Mouse (Mus musculus): ENCODE measurements around the gene Mrpl20. TPM values are rescaled to one million over a fixed set of nuclear protein-coding genes. Genes with fewer than 3 reads are reported as not detected.

Gene Mrpl20
- polyA plus RNA-seq, 1 experiment from 2014 or later: 227 TPM

DNA sequence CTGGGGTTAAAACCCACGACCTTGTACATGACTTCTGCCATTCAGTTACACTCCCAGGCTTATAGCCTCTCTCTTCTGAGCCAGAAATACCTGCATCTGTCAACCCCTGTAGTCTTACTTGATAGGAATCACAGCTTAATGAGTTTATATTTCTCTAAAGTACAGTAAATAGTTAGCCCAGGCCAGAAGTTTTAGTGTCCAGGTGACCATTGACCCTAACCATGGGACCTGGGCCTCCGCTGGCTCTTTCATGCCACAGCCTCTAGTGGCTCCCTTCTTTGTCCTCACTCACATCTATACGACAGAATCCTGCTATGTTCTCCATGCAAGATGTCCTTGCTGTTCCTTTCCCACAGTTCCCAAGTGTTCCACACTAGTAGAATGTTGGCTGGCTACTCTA is 5.2 kb downstream of the Mrpl20 start:
- Histone ChIP-seq H3K4me2 (no peak overlapping the region), H3K4me1 (replicated peaks) (peaks cover 38% of the 10 kb centered on the region), H3K9ac (no peak overlapping the region), H3K4me3 (replicated peaks) (no peak overlapping the region), H3K9me3 (replicated peaks) (no peaks in the 10 kb centered on the region), H3K27me3 (no peaks in the 10 kb centered on the region), H3K36me3 (peaks cover 64% of the 10 kb centered on the region), H3K27ac (no peak overlapping the region)
- 78% methylated on average over 3 of the region's 3 CpGs for WGBS (ENCODE audit: insufficient replicate concordance)
- ATAC-seq (ENCODE audit: low read depth): no peak
- no peak for DNase-seq

DNA sequence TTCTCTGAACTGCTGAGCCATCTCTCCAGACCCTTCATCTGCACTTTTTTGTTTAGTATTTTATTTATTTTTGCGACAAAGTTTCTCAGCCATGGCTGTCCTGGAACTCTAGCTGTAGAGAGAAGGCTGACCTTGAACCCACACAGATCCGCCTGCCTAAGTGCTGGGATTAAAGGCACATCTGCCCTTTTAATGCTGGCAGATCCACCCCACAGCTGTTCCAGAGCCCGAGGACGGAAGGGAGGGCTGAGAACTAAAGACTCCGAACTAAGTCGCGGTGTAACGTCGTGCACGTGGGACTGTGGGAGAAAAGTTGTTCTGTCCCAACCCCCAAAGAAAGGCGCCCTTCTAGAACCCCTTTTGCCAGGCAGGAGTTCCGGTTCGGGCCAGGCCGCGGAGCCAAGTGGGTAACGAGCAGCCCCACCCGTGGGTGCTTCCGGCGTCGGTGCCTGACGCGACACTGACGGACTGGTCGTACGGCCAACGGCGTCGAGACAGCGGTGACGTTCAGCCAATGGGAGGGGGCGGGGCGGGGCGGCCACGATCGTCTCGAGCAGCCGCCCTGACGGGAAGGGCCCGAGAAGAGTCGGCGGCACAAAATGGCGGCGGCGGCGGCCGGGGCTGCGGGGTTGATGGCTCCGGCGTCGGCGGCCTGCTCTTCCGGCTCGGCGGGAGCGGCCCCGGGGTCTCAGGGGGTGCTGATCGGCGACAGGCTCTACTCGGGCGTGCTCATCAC is 9.4 kb downstream of the Mrpl20 start, which contains the start of gene Ccnl2:
Gene Ccnl2 (plus strand): TSS at position 561 of the 736 bp plus-strand sequence.
- H3K4me3 ChIP-seq (replicated peaks): peak within 1 kb of the TSS; percentile 99
- peak within 1 kb of the TSS; percentile 82 for H3K4me2 ChIP-seq
- peaks cover 76% of the 10 kb centered on the region for H3K36me3 ChIP-seq
- 1% methylated on average over 60 of the region's 60 CpGs for WGBS (ENCODE audit: insufficient replicate concordance)
- peak within 1 kb of the TSS; percentile 90 for H3K27ac ChIP-seq
- ATAC-seq (ENCODE audit: low read depth) (peak; percentile 99), DNase-seq (peak; percentile 91)
- peak within 1 kb of the TSS; percentile 99 for H3K9ac ChIP-seq
- H3K27me3 ChIP-seq: no peaks in the 10 kb centered on the region
- peaks cover 36% of the 10 kb centered on the region for H3K4me1 ChIP-seq (replicated peaks)
- H3K9me3 ChIP-seq (replicated peaks): no peaks in the 10 kb centered on the region

DNA sequence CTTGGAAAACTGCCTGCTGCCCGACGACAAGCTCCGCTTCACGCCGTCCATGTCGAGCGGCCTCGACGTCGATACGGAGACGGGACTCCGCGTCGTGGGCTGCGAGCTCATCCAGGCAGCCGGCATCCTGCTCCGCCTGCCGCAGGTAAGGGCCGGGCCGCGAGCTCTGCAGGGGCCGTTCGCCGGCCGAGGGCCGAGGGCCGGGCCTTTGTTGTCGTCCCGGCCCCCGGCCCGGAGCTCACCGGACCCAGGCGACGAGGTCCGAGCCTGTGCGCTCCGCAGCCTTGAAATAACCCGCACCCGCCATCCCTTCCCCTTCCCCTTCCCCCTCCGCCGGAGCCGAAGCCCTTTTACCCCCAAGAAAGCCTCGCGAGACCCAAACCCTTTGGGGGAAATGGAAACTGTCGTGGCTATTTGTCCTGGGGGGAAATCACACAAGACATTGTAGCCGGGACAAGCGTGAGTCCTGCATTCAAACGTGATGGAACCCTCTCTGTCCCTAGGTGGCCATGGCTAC is 10.0 kb downstream of the Mrpl20 start:
- peak overlapping the region; percentile 82 for H3K4me2 ChIP-seq
- H3K27me3 ChIP-seq: no peaks in the 10 kb centered on the region
- H3K4me1 ChIP-seq (replicated peaks): peaks cover 36% of the 10 kb centered on the region
- H3K27ac ChIP-seq: peak overlapping the region; percentile 90
- ATAC-seq (ENCODE audit: low read depth) (peak; percentile 52), DNase-seq (no peak)
- H3K4me3 ChIP-seq (replicated peaks): peak overlapping the region; percentile 99
- WGBS (ENCODE audit: insufficient replicate concordance): under 1% methylated on average over 49 of the region's 49 CpGs
- peaks cover 76% of the 10 kb centered on the region for H3K36me3 ChIP-seq
- peak overlapping the region; percentile 99 for H3K9ac ChIP-seq
- H3K9me3 ChIP-seq (replicated peaks): no peaks in the 10 kb centered on the region

DNA sequence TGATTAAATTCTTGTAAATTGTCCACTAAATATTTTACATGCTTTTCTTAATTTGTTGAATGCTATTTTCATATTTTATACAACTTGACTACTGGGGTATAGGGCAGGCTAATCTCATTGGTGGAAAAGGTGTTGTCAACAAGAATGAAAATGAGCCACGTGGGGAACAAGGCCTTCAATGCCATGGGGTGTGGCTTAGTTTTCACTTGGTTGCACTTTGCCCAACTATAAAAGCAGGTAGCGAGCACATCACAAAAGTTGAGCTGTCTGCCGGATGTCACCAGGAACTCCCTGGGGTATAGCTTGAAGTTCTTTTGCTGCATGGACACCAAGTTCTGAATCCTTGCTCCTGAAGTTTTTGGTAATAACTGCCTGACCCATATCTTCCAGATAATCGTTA is 14.9 kb downstream of the Mrpl20 start:
- ATAC-seq (ENCODE audit: low read depth): no peak
- DNase-seq: no peak
- Histone ChIP-seq H3K36me3 (peaks cover 88% of the 10 kb centered on the region), H3K9ac (no peak overlapping the region), H3K9me3 (replicated peaks) (no peaks in the 10 kb centered on the region), H3K27ac (no peak overlapping the region), H3K4me1 (replicated peaks) (peaks cover 24% of the 10 kb centered on the region), H3K27me3 (no peaks in the 10 kb centered on the region), H3K4me3 (replicated peaks) (no peak overlapping the region), H3K4me2 (no peak overlapping the region)
- 79% methylated on average over 4 of the region's 4 CpGs for WGBS (ENCODE audit: insufficient replicate concordance)

DNA sequence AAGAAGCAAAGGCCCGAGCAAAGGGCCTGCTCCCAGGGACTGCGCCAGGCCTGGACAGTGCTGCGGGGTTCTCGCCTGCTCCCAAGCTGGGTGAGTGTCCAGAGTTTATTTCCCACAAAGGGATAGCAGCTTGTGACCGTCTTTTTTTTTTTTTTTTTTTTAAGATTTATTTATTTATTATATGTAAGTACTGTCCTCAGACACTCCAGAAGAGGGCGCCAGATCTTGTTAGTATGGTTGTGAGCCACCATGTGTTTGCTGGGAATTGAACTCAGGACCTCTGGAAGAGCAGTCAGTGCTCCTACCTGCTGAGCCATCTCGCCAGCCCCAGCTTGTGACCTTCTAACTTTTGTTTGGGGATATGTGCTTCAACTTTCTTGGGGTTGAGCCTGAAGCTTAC is 18.3 kb downstream of the Mrpl20 start:
- H3K4me1 ChIP-seq (replicated peaks): no peaks in the 10 kb centered on the region
- WGBS (ENCODE audit: insufficient replicate concordance): 77% methylated on average over 7 of the region's 7 CpGs
- ATAC-seq (ENCODE audit: low read depth): no peak

DNA sequence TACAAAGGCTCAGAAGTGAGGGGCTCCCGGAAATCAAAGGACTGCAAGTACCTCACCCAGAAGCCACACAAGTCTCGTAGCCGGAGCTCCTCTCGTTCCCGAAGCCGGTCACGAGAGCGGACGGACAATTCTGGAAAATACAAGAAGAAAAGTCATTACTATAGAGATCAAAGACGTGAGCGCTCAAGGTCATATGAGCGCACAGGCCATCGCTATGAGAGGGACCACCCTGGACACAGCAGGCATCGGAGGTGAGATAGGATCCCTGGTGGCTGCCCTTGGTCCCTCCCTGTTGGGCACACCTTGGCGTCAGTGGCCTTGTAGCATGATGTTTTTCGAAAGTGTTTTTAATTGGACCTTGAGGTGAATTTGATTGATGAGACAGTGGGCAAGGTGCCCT is 20.8 kb downstream of the Mrpl20 start:
- no peaks in the 10 kb centered on the region for H3K9me3 ChIP-seq (replicated peaks)

More for the DNA sequence above, 18.3 kb downstream of the Mrpl20 start:
- peak; percentile 20 for DNase-seq
- H3K9me3 ChIP-seq (replicated peaks): no peaks in the 10 kb centered on the region
- H3K27ac ChIP-seq: no peak overlapping the region
- no peaks in the 10 kb centered on the region for H3K27me3 ChIP-seq
- H3K36me3 ChIP-seq: peaks cover 96% of the 10 kb centered on the region
- no peak overlapping the region for H3K4me2 ChIP-seq
- no peak overlapping the region for H3K4me3 ChIP-seq (replicated peaks)
- H3K9ac ChIP-seq: no peak overlapping the region

DNA sequence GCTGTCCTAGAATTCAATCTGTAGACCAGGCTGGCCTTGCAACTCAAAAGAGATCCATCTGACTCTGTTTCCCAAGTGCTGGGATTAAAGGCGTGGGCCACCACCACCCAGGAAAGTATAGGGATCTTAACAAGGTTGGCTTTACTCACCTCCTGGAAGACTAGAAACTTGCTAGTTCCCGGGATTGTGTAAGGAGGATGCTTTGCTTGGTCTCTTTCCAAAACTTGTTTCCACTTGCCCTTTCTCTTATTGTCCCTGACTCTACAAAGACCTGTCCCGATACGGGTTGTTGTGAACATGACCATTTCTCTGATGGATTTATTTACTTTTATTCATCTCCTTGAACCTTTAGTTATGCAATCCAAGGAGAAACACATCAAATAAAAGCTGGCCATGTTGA is 27.2 kb downstream of the Mrpl20 start:
- no peaks in the 10 kb centered on the region for H3K27me3 ChIP-seq
- H3K9ac ChIP-seq: no peak overlapping the region
- no peak overlapping the region for H3K4me2 ChIP-seq
- no peak for DNase-seq
- H3K4me3 ChIP-seq (replicated peaks): no peak overlapping the region
- peaks cover 32% of the 10 kb centered on the region for H3K4me1 ChIP-seq (replicated peaks)
- H3K27ac ChIP-seq: peak overlapping the region; percentile 9; the same call in 1 of the 2 replicates
- no peaks in the 10 kb centered on the region for H3K9me3 ChIP-seq (replicated peaks)
- peaks cover 47% of the 10 kb centered on the region for H3K36me3 ChIP-seq
- no peak for ATAC-seq (ENCODE audit: low read depth)
- WGBS (ENCODE audit: insufficient replicate concordance): 86% methylated on average over 4 of the region's 4 CpGs

More for the DNA sequence above, 20.8 kb downstream of the Mrpl20 start:
- H3K27ac ChIP-seq: no peak overlapping the region
- no peaks in the 10 kb centered on the region for H3K27me3 ChIP-seq
- ATAC-seq (ENCODE audit: low read depth) (no peak), DNase-seq (no peak)
- 94% methylated on average over 16 of the region's 16 CpGs for WGBS (ENCODE audit: insufficient replicate concordance)
- no peak overlapping the region for H3K4me2 ChIP-seq
- no peak overlapping the region for H3K9ac ChIP-seq
- peaks cover 95% of the 10 kb centered on the region for H3K36me3 ChIP-seq
- no peaks in the 10 kb centered on the region for H3K4me1 ChIP-seq (replicated peaks)
- no peak overlapping the region for H3K4me3 ChIP-seq (replicated peaks)

DNA sequence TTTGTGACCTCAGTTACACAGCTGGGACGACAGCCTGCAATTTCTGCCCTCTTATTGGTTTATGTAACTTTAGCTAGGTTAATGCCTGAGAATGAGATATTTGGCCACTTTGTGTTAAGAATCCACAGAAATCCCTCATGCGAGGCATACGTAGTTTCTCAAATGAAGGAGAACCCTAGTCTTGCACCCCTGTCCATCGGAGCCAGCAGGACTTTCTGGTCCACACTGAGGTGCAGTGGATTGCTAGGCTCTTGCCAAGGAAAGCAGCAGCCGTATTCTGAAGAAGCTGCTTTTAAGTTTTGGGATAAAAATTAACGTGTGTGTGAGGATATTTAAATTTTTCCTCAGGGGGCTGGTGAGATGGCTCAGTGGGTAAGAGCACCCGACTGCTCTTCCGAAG is 27.9 kb downstream of the Mrpl20 start:
- peaks cover 32% of the 10 kb centered on the region for H3K4me1 ChIP-seq (replicated peaks)
- 50% methylated on average over 8 of the region's 8 CpGs for WGBS (ENCODE audit: insufficient replicate concordance)
- H3K27me3 ChIP-seq: no peaks in the 10 kb centered on the region
- ATAC-seq (ENCODE audit: low read depth) (no peak), DNase-seq (no peak)
- H3K9ac ChIP-seq: peak overlapping the region; percentile 62
- H3K4me3 ChIP-seq (replicated peaks): peak overlapping the region; percentile 94
- H3K9me3 ChIP-seq (replicated peaks): no peaks in the 10 kb centered on the region
- H3K36me3 ChIP-seq: peaks cover 40% of the 10 kb centered on the region
- H3K4me2 ChIP-seq: peak overlapping the region; percentile 92
- H3K27ac ChIP-seq: peak overlapping the region; percentile 89

DNA sequence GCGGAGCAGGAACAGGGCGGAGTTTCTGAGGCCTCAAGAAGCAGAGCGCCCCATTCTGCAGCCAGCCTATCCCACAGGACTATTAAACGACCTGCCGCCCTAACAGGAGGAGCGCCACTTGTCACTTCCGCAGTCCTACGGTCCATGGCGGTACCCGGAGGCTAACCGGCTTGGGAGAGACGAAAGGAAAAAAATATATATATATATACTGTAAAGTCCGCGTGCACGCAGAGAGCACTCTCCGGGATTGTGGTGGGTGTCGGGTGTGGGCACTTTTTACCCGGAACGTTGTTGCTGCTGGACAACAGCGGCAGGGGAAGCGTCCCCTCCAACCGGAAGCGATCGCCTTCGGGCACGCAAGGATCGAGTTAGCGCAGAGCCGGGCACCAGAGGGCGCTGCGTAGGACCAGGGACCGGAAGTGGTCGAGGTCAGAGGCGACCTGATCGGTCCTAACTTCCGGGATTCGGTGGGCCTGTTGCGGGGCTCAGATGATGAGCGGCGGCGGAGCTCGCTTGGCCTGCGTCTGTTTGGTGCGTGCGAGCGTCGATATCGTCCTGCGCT is 28.6 kb downstream of the Mrpl20 start, which contains the start of gene Aurkaip1:
Gene Aurkaip1 (plus strand): TSS at position 68 of the 562 bp plus-strand sequence.
- peak within 1 kb of the TSS; percentile 94 for H3K9ac ChIP-seq
- WGBS (ENCODE audit: insufficient replicate concordance): under 1% methylated on average over 49 of the region's 49 CpGs
- peak within 1 kb of the TSS; percentile 92 for H3K4me2 ChIP-seq
- ATAC-seq (ENCODE audit: low read depth) (peak; percentile 96), DNase-seq (peak; percentile 95)
- H3K27ac ChIP-seq: peak within 1 kb of the TSS; percentile 89
- peak within 1 kb of the TSS; percentile 94 for H3K4me3 ChIP-seq (replicated peaks)
- H3K4me1 ChIP-seq (replicated peaks): peaks cover 32% of the 10 kb centered on the region
- no peaks in the 10 kb centered on the region for H3K27me3 ChIP-seq
- H3K36me3 ChIP-seq: peaks cover 36% of the 10 kb centered on the region
- H3K9me3 ChIP-seq (replicated peaks): no peaks in the 10 kb centered on the region

DNA sequence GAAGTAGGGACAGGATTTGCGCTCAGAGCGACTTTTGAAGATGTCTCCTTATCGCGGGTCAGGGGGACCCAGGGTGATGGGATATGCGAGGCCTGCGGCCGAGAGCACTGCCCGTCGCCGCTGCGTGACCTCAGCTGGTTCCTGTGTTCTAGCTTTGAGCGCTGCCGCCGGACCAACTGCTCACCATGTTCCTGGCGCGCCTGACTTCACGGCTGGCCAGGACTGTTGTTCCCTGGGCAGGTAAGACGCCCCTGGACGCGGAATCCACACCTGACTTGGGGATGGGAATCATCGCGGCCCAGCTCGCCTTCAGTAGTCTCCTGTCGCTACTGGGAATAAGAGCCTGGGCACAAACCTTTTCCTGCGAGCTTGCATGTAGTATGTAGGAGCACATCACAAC is 29.2 kb downstream of the Mrpl20 start:
- Histone ChIP-seq H3K4me1 (replicated peaks) (peaks cover 32% of the 10 kb centered on the region), H3K36me3 (peaks cover 31% of the 10 kb centered on the region), H3K27ac (peak overlapping the region; percentile 89), H3K9me3 (replicated peaks) (no peaks in the 10 kb centered on the region), H3K9ac (peak overlapping the region; percentile 94), H3K4me2 (peak overlapping the region; percentile 92), H3K27me3 (no peaks in the 10 kb centered on the region), H3K4me3 (replicated peaks) (peak overlapping the region; percentile 94)
- WGBS (ENCODE audit: insufficient replicate concordance): under 1% methylated on average over 25 of the region's 25 CpGs
- ATAC-seq (ENCODE audit: low read depth): peak; percentile 11
- DNase-seq: no peak

DNA sequence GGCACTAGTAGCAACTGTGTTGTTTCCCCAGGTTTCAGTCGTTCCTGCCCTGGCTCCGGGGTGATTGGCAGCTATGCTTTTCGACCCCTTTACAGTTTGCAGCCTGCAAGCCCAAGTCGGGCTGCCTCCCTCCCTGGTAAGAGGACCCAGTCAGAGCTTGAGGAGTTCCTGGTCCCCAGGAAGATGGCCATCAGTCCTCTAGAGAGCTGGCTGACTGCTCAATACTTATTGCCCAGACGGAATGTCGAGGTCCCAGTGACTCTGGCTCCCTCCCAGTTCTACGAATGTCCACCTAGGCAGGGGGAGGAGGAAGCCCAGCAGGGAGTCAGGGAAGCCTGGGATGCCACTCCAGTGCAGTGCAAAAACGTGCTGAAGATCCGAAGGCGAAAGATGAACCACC is 29.6 kb downstream of the Mrpl20 start:
- Histone ChIP-seq H3K36me3 (peaks cover 26% of the 10 kb centered on the region), H3K27ac (peak overlapping the region; percentile 89), H3K4me1 (replicated peaks) (peaks cover 32% of the 10 kb centered on the region), H3K4me3 (replicated peaks) (peak overlapping the region; percentile 94), H3K9me3 (replicated peaks) (no peaks in the 10 kb centered on the region), H3K9ac (peak overlapping the region; percentile 94), H3K27me3 (no peaks in the 10 kb centered on the region), H3K4me2 (peak overlapping the region; percentile 92)
- no peak for DNase-seq
- WGBS (ENCODE audit: insufficient replicate concordance): 49% methylated on average over 10 of the region's 10 CpGs
- ATAC-seq (ENCODE audit: low read depth): no peak
